Mouse (Mus musculus): Measurements from ENCODE around the gene Cct4. TPM values are rescaled to one million over a fixed set of nuclear protein-coding genes. Genes with fewer than 3 reads are reported as not detected.

Cct4 gene
- total RNA-seq (2023): 106 and 116 TPM in 2 replicates

DNA sequence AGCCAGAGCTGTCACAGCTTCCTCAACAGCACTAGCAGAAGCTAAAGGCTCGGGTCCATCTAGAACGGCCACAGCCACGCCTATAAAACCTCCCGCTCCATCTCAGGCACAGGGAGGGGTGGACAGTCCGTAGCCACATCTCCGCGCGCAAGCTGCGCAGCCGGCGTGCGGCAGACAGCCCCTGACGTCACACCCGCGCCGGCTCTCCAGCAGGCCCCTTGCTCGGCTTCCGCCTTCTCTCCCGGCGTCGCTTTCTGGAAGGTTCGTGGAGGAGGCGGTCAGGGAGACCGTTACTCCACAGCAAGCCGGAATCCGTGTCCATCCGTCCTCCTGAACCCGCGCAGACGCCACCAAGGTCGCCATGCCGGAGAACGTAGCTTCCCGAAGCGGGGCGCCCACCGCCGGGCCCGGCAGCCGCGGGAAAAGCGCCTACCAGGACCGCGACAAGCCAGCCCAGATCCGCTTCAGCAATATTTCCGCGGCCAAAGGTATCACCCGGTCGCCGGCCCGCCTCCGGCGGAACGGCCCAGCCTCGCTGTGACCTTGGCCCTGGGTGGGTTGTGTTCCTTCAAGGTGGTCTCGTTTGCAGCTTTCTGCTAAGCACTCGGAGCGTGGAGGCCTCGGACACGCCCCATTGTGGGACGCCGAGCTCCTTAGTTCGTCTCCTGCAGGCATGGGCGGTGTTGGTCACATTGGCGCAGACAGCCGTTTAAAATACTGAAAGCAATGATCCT, at the start of gene Cct4:
Cct4 (plus strand) TSS at position 127 of the 734 bp plus-strand sequence.

DNA sequence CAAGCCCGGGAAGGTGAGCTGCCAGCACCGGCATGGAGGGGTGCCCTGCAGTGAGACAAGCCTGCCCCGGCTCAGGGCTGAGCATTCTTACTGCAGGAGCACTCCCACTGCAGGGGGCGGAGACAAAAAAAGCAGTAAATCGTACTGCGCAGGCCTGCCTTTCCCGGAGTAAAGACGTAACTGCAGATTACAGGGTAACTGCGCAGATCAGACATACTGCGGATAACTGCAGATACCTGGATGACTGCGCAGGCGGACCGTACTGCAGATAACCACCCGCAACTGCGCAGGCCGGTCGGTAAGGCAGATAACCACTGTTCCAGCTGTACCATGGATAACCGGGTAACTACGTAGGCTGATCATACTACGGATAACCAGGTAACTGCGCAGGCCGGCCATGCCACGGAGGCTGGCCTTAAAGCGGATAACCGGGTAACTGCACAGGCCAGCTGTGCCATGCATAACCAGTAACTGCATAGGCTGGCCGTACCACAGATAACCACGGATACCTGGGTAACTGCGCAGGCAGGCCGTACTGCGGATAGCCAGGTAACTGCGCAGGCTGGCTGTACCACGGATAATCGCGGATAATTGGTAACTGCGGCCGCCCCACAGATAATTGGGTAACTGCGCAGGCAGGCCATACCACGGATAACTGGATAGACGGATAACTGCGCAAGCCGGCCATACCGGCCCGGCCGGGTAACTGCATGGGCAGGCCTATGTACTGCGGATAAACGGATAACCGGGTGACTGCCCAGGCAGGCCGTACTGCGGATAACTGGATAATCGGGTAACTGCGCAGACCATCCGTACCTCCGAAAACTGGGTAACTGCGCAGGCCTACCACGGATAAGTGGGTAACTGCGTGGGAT, 18.2 kb upstream of the Cct4 start, which contains the start of gene Zrsr1:
Zrsr1 (plus strand) TSS at position 171 of the 875 bp plus-strand sequence.

DNA sequence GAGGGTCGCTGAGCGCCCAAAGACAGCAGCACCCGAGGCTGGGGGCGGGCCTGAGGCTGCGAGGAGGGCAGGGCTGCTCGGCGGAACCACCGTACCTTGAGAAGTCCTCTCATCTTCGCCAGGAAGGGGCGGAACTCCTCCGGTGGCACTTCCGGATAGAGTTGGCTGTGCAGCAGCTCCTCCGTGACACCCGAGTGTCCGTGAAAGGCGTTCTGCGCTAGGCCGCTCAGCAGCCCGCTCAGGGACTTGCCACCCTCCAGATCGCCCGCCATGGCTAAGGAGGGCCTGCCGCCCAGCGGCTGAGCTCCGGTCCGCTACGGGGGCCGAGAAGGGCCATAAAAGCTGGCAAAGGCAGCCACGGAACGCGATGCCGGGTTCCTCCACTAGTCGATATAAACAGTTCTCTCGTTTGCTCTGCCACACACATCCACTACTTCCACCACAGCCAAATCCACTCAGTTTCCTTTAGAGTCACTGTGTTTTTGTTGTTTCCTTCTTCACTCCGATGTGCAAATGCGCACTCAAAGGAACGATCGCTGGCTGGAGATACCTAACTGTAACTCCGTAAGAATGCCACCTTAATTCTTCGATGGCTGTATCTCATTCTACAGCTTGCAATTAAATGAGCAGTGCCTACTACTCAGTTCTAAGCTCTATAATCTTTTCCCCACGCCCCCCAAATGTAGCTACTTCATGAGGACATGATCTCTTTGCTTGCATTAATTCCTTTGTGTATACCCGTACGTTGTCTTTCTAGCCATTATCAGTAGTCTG, 8.1 kb upstream of the Cct4 start, which contains the start of the genes Gm28048 and Commd1:
Gm28048 (minus strand) TSS at position 107 of the 774 bp plus-strand sequence.
Commd1 (minus strand) TSS at position 399 of the 774 bp plus-strand sequence.

DNA sequence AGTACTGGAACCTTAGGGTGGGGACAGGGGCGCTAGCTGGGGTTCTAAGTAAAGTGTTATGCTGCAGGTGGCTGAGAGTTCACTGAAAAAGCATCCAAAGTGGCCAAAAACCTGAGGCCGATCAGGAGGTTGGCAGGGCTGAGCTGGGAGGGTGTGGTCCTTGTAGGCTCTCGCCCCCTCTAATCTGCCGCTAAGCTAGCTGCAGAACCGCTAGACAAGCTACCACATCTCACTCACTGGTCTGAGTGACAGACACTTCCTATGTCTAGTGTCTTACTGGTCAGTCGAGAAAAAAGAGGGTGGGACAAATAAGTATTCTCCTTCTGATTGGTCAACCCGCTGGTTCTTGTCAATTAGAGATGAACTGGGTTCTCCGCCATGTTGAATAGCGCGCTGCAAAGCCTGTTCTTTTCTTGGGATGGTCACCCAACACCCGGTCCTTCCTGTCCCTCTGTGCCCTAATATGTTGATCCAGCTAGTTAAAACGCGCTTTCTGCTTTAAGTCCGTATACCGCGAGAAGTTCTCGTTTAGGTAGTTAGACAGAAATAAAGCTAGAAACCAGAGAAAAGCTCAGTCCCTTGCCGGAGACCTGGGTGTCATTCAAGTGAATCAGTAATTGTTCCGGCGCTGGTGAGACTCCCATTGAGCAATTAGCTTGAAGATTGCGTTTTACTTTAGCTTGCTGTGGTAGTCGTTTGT, 17.3 kb downstream of the Cct4 start, which contains the start of gene Fam161a:
Fam161a (plus strand) TSS at position 51 of the 700 bp plus-strand sequence.

Other genes with a start within 250 kb of the Cct4 start
- 54.6 and 55.2 TPM in 2 replicates for gene B3gnt2, start 129.6 kb upstream of the Cct4 start, total RNA-seq (2023)
- 21.2 and 26.3 TPM in 2 replicates for gene Zrsr1, start 18.5 kb upstream of the Cct4 start, total RNA-seq (2023)
- gene Gm28048, start 8.4 kb upstream of the Cct4 start, total RNA-seq (2023): 22.1 and 23.7 TPM in 2 replicates
- gene Commd1, start 8.1 kb upstream of the Cct4 start, total RNA-seq (2023): 37.6 and 48.2 TPM in 2 replicates
- 1.7 and 2.9 TPM in 2 replicates for gene Fam161a, start 17.0 kb downstream of the Cct4 start, total RNA-seq (2023)